Mouse (Mus musculus) urinary bladder, postnatal 25 days (tissue): ENCODE measurements around the gene Nxnl2.

Experiments
- DNase-seq: peaks from one replicate; pipeline ENCODE4 v3.0.0; 2022; ENCODE audit warnings: low spot score

Gene Nxnl2

GRCm38 (mm10) chr13:51170691-51171680 lies at the start of gene Nxnl2:
Nxnl2 (plus strand) TSS chr13:51171022.
- peak; percentile 42 for DNase-seq

GRCm38 (mm10) chr13:51121966-51122365 lies 48.9 kb upstream of the Nxnl2 start:
- no peak for DNase-seq

- DNase-seq, result no peak
These were observed 48.1 kb upstream of the Nxnl2 start for GRCm38 (mm10) chr13:51122771-51123170.

- DNase-seq, result no peak
These were observed 45.5 kb upstream of the Nxnl2 start for GRCm38 (mm10) chr13:51125357-51125756.

GRCm38 (mm10) chr13:51127906-51128305 lies 42.9 kb upstream of the Nxnl2 start:
- no peak for DNase-seq

- DNase-seq, result no peak
These were observed 42.4 kb upstream of the Nxnl2 start for GRCm38 (mm10) chr13:51128417-51128816.

- no peak for DNase-seq
These were observed 39.6 kb upstream of the Nxnl2 start for GRCm38 (mm10) chr13:51131179-51131578.

GRCm38 (mm10) chr13:51136315-51136714 lies 34.5 kb upstream of the Nxnl2 start:
- DNase-seq, result no peak

GRCm38 (mm10) chr13:51136996-51137701 lies 33.7 kb upstream of the Nxnl2 start:
- DNase-seq, result no peak

- DNase-seq, result no peak
These were observed 33.2 kb upstream of the Nxnl2 start for GRCm38 (mm10) chr13:51137702-51138031.

GRCm38 (mm10) chr13:51147106-51147505 lies 23.7 kb upstream of the Nxnl2 start:
- no peak for DNase-seq

- DNase-seq, result no peak
These were observed 17.7 kb upstream of the Nxnl2 start for GRCm38 (mm10) chr13:51152966-51153669.

- no peak for DNase-seq
These were observed 17.2 kb upstream of the Nxnl2 start for GRCm38 (mm10) chr13:51153670-51154030.

GRCm38 (mm10) chr13:51155178-51156013 lies 15.4 kb upstream of the Nxnl2 start:
- no peak for DNase-seq

- no peak for DNase-seq
These were observed 14.8 kb upstream of the Nxnl2 start for GRCm38 (mm10) chr13:51156014-51156386.

GRCm38 (mm10) chr13:51157291-51157690 lies 13.5 kb upstream of the Nxnl2 start:
- no peak for DNase-seq

- no peak for DNase-seq
These were observed 9.2 kb upstream of the Nxnl2 start for GRCm38 (mm10) chr13:51161672-51162071.

- no peak for DNase-seq
These were observed 8.6 kb upstream of the Nxnl2 start for GRCm38 (mm10) chr13:51162246-51162645.

- DNase-seq, result no peak
These were observed 4.1 kb upstream of the Nxnl2 start for GRCm38 (mm10) chr13:51166711-51167110.

GRCm38 (mm10) chr13:51170215-51170614 lies 607 bp upstream of the Nxnl2 start:
- no peak for DNase-seq

- no peak for DNase-seq
These were observed 1.8 kb downstream of the Nxnl2 start for GRCm38 (mm10) chr13:51172601-51173000.

GRCm38 (mm10) chr13:51178932-51179331 lies 8.1 kb downstream of the Nxnl2 start:
- no peak for DNase-seq
